Mouse (Mus musculus) CH12.LX (cell line): ENCODE results near the gene 1700016C15Rik. TPM values are rescaled to one million over a fixed set of nuclear protein-coding genes. Genes with fewer than 3 reads are reported as not detected.
A peak's percentile ranks its signal among the peaks of the same experiment; 100 is the strongest.

ENCODE experiments used
- DNase-seq: peaks from one replicate; pipeline ENCODE4 v3.0.0-alpha.2; 2013; ENCODE audit errors: extremely low read depth
- H3K27ac ChIP-seq: 2 replicates; pipeline ENCODE4 v1.5.1; 2012; ENCODE audit warnings: low read depth, mild to moderate bottlenecking, control low read depth, moderate library complexity; ENCODE audit not compliant: insufficient read depth
- H3K27me3 ChIP-seq: replicated peaks from 2 replicates; pipeline ENCODE3; 2012; ENCODE audit warnings: inconsistent platforms
- H3K36me3 ChIP-seq, 2 experiments: replicated peaks in 1 of 2; 2 replicates each; pipeline versions ENCODE3 to v1.6.1; 2012; ENCODE audit warnings: inconsistent platforms in 1 of 2, low read length in 1 of 2, mild to moderate bottlenecking in 1 of 2, mixed read lengths in 1 of 2, moderate library complexity in 1 of 2; ENCODE audit not compliant: control insufficient read depth in 1 of 2, insufficient read depth in 1 of 2
- H3K4me1 ChIP-seq, 2 experiments: 2 replicates each; pipeline ENCODE4 v1.6.1; 2012; ENCODE audit warnings: inconsistent platforms in 1 of 2, moderate library complexity in 1 of 2; ENCODE audit not compliant: insufficient read depth in 2 of 2, control insufficient read depth in 1 of 2
- H3K4me2 ChIP-seq: 2 replicates; pipeline ENCODE4 v1.6.1; 2012; ENCODE audit warnings: low read depth, mild to moderate bottlenecking, control low read depth; ENCODE audit not compliant: poor library complexity, insufficient read depth, severe bottlenecking
- H3K4me3 ChIP-seq, 3 experiments: fragments of 150-350 bp in 1 of 3; sonication (generic) in 1 of 3; replicated peaks in 1 of 3; 2 replicates each; pipeline versions ENCODE3 to v1.5.1; 2011 to 2012; ENCODE audit warnings: low read depth in 2 of 3, low read length in 2 of 3, mild to moderate bottlenecking in 2 of 3, moderate library complexity in 2 of 3, control low read depth in 1 of 3, improper control_type of control experiment in 1 of 3, inconsistent platforms in 1 of 3, mixed read lengths in 1 of 3; ENCODE audit not compliant: poor library complexity in 1 of 3
- H3K79me2 ChIP-seq: replicated peaks from 2 replicates; pipeline ENCODE4 v1.6.1; 2012; ENCODE audit warnings: mild to moderate bottlenecking, moderate library complexity; ENCODE audit not compliant: control insufficient read depth, poor library complexity, insufficient read depth, severe bottlenecking; ENCODE audit errors: extremely low read depth
- H3K9ac ChIP-seq: 2 replicates; pipeline ENCODE4 v1.6.1; 2012; ENCODE audit warnings: low read depth, mild to moderate bottlenecking, control low read depth, moderate library complexity; ENCODE audit not compliant: insufficient read depth
- H3K9me3 ChIP-seq: replicated peaks from 2 replicates; pipeline ENCODE3; 2012; ENCODE audit warnings: low read length, inconsistent platforms, mixed read lengths
- BHLHE40 ChIP-seq: IDR thresholded peaks from 2 replicates; pipeline ENCODE4 v1.6.1; 2011; ENCODE audit warnings: mild to moderate bottlenecking, low read depth, low read length, improper control_type of control experiment
- CHD1 ChIP-seq: IDR thresholded peaks from 2 replicates; pipeline ENCODE4 v1.6.1; 2012; ENCODE audit warnings: low read depth, low read length, improper control_type of control experiment, inconsistent platforms
- CHD2 ChIP-seq: IDR thresholded peaks from 2 replicates; pipeline ENCODE4 v1.6.1; 2011; ENCODE audit warnings: low read length, improper control_type of control experiment
- EP300 ChIP-seq: IDR thresholded peaks from 2 replicates; pipeline ENCODE4 v1.6.1; 2011; ENCODE audit warnings: low read length, improper control_type of control experiment
- ETS1 ChIP-seq: conservative IDR thresholded peaks from 2 replicates; pipeline ENCODE4 v1.6.1; 2012; ENCODE audit warnings: low read depth, mild to moderate bottlenecking, inconsistent platforms, low read length, improper control_type of control experiment, moderate library complexity
- GABPA ChIP-seq: IDR thresholded peaks from 2 replicates; pipeline ENCODE4 v1.6.1; 2012; ENCODE audit warnings: low read depth, low read length, improper control_type of control experiment, inconsistent platforms; ENCODE audit not compliant: insufficient replicate concordance
- HCFC1 ChIP-seq: IDR thresholded peaks from 2 replicates; pipeline ENCODE4 v1.6.1; 2012; ENCODE audit warnings: low read depth, mild to moderate bottlenecking, inconsistent platforms, low read length, improper control_type of control experiment
- MAZ ChIP-seq: IDR thresholded peaks from 2 replicates; pipeline ENCODE4 v1.6.1; 2012; ENCODE audit warnings: low read depth, mild to moderate bottlenecking, inconsistent platforms, low read length, improper control_type of control experiment, moderate library complexity
- NELFE ChIP-seq: IDR thresholded peaks from 2 replicates; pipeline ENCODE4 v1.6.1; 2011; ENCODE audit warnings: low read depth, low read length, improper control_type of control experiment
- PAX5 ChIP-seq: IDR thresholded peaks from 2 replicates; pipeline ENCODE4 v1.6.1; 2012; ENCODE audit warnings: low read length, inconsistent platforms, mixed read lengths
- POLR2A ChIP-seq: IDR thresholded peaks from 2 replicates; pipeline ENCODE4 v1.6.1; 2011; ENCODE audit warnings: low read depth, mild to moderate bottlenecking, improper control_type of control experiment, low read length
- SIN3A ChIP-seq: IDR thresholded peaks from 2 replicates; pipeline ENCODE4 v1.6.1; 2012; ENCODE audit warnings: low read length, improper control_type of control experiment, inconsistent platforms
- SMC3 ChIP-seq: IDR thresholded peaks from 2 replicates; pipeline ENCODE4 v1.6.1; 2011; ENCODE audit warnings: low read depth, low read length, improper control_type of control experiment
- UBTF ChIP-seq: IDR thresholded peaks from 2 replicates; pipeline ENCODE4 v1.6.1; 2012; ENCODE audit warnings: low read depth, mild to moderate bottlenecking, inconsistent platforms, low read length, improper control_type of control experiment, moderate library complexity
- ZNF384 ChIP-seq: IDR thresholded peaks from 2 replicates; pipeline ENCODE4 v1.6.1; 2012; ENCODE audit warnings: low read depth, low read length, improper control_type of control experiment, inconsistent platforms
- dilution Hi-C: fragments of 300-500 bp; cut with MboI; formaldehyde crosslinking; loops from 2 replicates; pipeline ENCODE4 v1.14.3; 2020; ENCODE audit warnings: low sequenced_read_pairs; ENCODE audit not compliant: extremely low pct_unique_long_range_greater_than_20kb, extremely low pct_ligation_motif_present
- in situ Hi-C: fragments of 300-500 bp; cut with MboI; formaldehyde crosslinking; loops from 3 replicates; pipeline ENCODE4 v1.14.3; 2019; ENCODE audit warnings: low sequenced_read_pairs, low pct_ligation_motif_present, low pct_unique_long_range_greater_than_20kb, mixed read lengths
- polyA plus RNA-seq: library from polyadenylated mRNA; unstranded; fragments of >175 nt; gene quantifications from 2 replicates; pipeline ENCODE4 v1.2.1, GENCODE M21; 2012; ENCODE audit warnings: low read depth; ENCODE audit not compliant: insufficient read length
- total RNA-seq, 2 experiments: library from RNA; depleted of rRNA; stranded (reverse); fragments of 300-350 nt in 1 of 2; fragments of >200 nt in 1 of 2; gene quantifications; 2 replicates each; pipeline ENCODE4 v1.2.3; 2012 to 2014

Gene 1700016C15Rik
- total RNA-seq (2012; rRNA removed): not detected in 2 replicates
- not detected in 2 replicates for total RNA-seq (2014; rRNA removed)
- polyA plus RNA-seq: not detected in 2 replicates

DNA sequence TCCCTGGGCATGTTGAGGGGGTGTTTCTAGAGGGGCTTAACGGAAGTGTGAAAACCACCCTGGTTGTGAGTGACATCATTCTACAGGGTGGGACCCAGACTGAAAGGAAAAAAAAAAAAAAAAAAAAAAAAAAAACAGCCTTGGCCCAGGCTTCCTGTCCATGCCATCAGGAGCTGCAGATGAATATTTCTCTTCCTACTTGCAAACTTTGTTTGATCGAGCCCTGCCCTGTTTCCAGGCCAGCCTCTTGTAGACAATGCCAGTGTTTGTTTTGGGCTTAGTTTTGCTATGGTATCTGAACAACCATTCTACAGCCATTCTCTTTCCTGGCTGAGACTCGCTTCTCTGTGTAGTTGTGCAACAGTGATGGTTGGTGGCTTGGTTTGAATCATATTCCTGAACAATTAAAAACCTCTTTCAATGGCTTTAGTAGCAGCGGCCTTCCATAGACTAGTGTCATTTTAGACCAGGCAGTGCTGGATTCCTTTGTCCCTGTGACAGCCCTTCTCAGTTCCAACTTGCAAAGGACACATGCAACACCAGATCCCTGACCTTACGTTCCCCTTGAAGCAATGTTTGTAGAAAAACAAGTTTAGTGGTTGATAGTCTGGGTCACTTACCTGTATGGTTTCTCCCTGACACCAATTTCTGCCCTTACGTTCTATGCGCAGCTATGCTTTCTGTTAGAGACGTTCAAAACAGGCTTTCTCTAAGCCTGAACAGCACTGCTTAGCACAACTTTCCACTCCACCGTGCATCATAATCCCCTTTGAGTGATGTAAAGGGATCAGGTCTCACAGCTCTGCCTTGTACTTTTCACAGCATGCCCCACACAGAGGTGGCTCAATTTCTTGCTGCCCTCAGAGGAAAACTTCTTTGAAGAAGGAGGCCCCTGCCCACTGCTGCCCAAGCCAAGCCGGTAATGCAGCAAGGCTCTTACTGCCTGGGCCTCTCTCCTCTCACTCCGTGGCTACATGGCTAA, at the start of gene 1700016C15Rik:
TSS of gene 1700016C15Rik (plus strand) at position 772 of the 982 bp plus-strand sequence.
- no peak within 1 kb of the TSS for H3K9ac ChIP-seq
- H3K79me2 ChIP-seq: no peaks in the 10 kb centered on the region
- no peaks in the 10 kb centered on the region for H3K27me3 ChIP-seq
- peak; percentile 35 for TF ChIP-seq ZNF384
- no peak for TF ChIP-seq EP300
- no peaks in the 10 kb centered on the region for H3K4me1 ChIP-seq
- H3K9me3 ChIP-seq: no peaks in the 10 kb centered on the region
- no peak within 1 kb of the TSS for H3K4me3 ChIP-seq
- in situ Hi-C loops (no loop called here), dilution Hi-C loops (no loop called here)
- DNase-seq: no peak
- no peaks in the 10 kb centered on the region for H3K36me3 ChIP-seq
- no peak within 1 kb of the TSS for H3K27ac ChIP-seq
- no peak within 1 kb of the TSS for H3K4me2 ChIP-seq

DNA sequence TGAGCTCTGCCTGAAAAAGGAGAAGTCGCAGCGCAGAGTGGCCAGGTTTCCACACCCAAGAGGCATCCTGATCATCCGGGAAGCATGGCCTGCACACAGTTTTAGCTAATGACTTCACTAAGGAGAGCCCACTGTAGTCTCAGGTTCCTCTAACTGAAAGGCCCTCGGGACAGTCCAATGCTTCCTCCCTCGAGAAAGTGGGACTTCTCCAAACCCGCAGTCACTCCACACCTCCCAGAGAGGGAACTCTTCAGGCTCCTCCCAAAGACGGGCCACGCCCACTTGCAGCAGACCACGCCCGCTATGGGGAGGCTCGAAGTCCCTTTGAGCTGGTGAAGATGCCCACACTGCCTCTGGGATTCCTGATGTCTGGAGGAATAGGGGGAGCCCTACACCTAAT, 48.4 kb upstream of the 1700016C15Rik start:
- no peak for TF ChIP-seq MAZ
- no peak for TF ChIP-seq CHD1
- TF ChIP-seq SIN3A: no peak
- no peak for TF ChIP-seq PAX5
- no peak for TF ChIP-seq CHD2
- no peak for TF ChIP-seq UBTF
- no peak for TF ChIP-seq NELFE
- TF ChIP-seq ETS1: no peak
- TF ChIP-seq SMC3: no peak
- no peak for TF ChIP-seq GABPA
- TF ChIP-seq POLR2A: no peak
- no peak for TF ChIP-seq HCFC1
- TF ChIP-seq BHLHE40: no peak
- Histone ChIP-seq H3K9me3 (no peaks in the 10 kb centered on the region), H3K4me2 (no peak overlapping the region), H3K9ac (no peak overlapping the region), H3K4me3 (no peak overlapping the region), H3K79me2 (no peaks in the 10 kb centered on the region), H3K27ac (no peak overlapping the region), H3K36me3 (no peaks in the 10 kb centered on the region), H3K4me1 (peaks cover 3 to 28% of the 10 kb centered on the region in 2 experiments; a peak in 3 of 4 replicates), H3K27me3 (peaks cover 2% of the 10 kb centered on the region)
- DNase-seq: peak; percentile 60
- dilution Hi-C loops (no loop called here), in situ Hi-C loops (loop anchor here (25.0 kb wide), 1 partner anchor 794 kb away; no protein-coding TSS in a partner anchor)
